Mouse (Mus musculus) retina, postnatal 1 day (tissue): ENCODE data around the gene Med13l.
A peak's percentile ranks its signal among the peaks of the same experiment; 100 is the strongest.

Experiments used
- DNase-seq: peaks from one replicate; pipeline ENCODE4 v3.0.0-alpha.2; 2012

Med13l gene

GRCm38 (mm10) chr5:118595901-118596300 is 35.4 kb downstream of the Med13l start:
- no peak for DNase-seq

DNA sequence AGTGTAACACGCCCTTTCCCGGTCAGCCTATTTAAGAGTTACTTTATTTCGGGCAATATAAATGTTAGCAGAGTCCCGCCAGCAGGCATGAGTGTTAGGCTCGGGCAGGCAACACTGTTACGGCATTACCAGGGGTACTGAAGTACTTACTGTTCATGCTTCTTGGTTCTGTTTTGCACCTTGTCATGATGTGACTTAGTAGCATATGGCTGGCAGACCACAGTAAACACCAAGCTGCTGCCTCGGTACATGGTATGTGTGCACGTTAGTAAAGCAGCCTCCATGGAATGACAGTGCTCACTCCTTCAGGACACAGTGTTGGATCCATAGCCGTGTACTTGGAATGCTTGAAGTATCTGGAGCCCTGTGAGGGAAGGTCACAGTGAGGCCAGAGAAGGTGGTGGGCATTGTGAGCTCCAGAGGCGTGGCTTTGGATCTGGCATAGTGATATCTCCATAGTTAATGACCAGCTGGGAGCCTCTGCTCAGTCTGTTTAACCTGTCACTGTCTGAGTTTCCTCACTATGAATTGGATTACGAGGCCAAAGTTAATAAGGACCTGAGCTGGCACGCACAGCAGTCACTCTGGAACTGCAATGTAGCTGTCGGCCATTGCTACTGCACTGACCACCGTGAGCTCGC is 36.1 kb downstream of the Med13l start:
- no peak for DNase-seq

DNA sequence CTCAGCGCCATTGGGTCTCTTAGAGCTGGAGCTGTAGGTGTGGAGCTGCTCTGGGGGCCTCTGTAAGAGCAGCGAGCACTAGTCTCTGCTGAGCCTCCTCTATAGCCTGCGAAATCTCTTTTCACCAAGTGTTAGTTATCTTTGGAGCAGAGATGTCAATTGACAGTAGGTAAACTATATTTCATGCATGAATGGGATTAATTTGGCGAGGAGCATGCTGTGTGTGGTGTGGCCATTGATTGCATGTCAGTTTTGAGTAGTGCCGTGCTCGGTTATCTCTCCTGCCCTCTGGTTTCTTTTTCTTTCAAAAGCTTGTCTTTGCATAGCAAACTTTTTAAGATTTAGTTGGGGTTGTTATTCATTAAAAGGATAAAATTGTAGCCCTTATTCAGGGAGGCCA is 38.1 kb downstream of the Med13l start:
- DNase-seq, result no peak

GRCm38 (mm10) chr5:118601452-118601851 is 41.0 kb downstream of the Med13l start:
- no peak for DNase-seq

- no peak for DNase-seq
These were observed 42.2 kb downstream of the Med13l start for GRCm38 (mm10) chr5:118602706-118603105.

- no peak for DNase-seq
These were observed 45.1 kb downstream of the Med13l start for GRCm38 (mm10) chr5:118605424-118606067.

GRCm38 (mm10) chr5:118606636-118607035 is 46.2 kb downstream of the Med13l start:
- DNase-seq, result peak; percentile 44

DNA sequence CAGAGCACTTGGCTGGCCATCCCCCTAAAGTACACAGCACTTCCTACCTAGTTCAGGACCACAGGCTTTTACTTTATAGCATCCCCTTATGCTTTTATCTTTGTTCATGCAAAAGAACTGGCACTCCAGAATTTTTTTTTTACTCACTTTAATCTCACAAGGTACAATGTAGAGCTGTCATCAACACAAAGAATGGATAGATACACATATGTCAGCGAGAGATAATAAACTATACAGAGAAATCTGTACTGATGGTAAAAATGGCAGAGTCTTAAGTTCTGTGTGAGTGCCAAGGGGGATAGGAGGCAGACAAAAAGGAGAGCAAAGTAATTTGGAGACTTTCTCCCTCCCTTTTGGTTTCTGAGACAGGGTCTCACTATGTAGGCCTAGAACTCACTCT is 47.4 kb downstream of the Med13l start:
- no peak for DNase-seq

DNA sequence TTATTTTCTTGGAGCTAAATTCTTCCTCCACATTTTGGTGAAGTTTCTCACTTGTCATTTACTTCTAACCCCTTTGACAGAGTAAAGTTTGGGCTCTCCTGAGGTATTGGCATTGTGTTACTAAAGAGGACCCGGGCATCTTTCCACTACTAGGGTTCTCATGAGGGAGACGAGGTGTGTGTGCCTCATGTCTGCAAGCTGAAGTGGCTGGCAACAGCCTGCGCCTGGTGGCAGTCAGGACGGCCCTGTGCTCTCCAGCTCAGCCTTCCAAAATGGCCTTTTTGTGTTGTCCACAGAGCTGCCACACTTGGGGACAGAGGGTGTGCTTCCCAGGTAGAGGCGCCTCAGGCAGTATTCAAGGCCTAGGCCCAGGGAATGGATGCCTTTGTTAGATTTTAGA is 50.0 kb downstream of the Med13l start:
- DNase-seq, result no peak

DNA sequence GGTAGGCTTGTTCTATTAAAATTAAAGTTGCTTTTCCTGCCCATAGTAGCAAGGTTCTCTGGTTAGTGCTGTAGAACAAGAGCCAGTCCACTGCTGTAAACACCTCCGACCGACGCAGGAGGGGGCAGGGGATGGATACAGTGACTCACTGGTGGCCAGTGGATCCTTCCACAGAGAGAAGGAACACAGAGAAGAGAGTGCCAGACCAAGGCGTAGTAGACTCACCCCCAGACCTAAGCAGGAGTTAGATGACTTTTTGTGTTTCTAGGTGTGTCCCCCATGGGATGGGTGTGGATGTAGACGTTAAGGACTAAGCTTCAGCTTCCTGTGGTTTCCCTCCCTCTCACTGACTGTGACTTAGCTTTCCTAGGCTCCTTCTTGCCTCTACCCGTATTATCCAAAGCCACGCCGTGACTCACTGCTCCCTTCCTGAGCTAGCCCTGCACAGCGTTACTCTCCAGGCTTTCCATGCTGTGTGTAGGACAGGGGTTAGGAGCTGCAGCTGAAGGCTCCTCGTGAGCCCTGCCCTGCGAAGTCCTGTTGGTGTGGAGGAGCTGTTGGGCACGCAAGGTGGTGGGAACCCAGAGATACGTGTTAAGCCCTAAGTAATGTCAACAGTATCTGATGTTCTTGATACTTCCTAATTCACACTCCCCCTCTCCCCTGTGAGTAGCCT is 52.6 kb downstream of the Med13l start:
- DNase-seq, result no peak

- no peak for DNase-seq
These were observed 53.2 kb downstream of the Med13l start for GRCm38 (mm10) chr5:118613704-118614103.

DNA sequence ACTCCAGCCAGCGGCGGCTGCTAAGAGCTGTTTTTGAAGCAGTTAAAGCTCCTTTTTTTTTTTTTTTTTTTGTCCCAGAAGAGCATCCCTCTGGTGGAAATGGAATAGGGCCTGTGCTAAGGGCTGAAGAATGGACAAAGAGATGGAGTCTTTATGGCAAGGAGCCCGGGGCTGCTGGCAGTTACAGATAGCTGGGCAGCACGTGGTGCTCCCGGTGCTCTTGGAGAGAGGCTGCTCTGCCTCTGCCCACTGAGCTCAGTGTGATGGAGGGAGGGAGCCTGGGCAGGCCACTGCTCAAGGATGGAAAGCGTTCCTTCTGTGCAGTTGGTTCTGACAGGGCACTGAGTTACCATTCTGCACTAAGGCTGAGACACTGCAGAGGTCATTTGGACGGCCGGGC is 53.6 kb downstream of the Med13l start:
- DNase-seq, result no peak

DNA sequence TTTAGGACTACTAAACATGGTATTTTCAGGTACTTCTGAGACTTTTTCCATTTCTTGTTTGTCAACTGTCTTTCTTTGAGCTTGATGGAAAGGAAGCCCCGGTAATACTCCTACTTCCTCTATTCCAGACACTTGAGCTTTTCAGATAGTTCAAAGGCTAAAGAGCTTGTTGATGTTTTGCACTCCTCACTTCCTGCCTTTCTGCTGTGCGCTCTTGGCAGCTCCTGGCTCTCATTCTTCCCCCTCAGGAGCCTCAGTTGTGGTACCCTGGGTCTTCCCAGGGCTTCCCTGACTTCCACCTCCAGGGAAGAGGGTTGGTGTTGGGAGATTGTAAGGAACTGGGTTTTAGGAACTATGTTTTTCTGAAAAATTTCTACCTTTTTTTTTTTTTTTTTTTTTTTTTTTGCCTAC is 54.1 kb downstream of the Med13l start:
- no peak for DNase-seq

DNA sequence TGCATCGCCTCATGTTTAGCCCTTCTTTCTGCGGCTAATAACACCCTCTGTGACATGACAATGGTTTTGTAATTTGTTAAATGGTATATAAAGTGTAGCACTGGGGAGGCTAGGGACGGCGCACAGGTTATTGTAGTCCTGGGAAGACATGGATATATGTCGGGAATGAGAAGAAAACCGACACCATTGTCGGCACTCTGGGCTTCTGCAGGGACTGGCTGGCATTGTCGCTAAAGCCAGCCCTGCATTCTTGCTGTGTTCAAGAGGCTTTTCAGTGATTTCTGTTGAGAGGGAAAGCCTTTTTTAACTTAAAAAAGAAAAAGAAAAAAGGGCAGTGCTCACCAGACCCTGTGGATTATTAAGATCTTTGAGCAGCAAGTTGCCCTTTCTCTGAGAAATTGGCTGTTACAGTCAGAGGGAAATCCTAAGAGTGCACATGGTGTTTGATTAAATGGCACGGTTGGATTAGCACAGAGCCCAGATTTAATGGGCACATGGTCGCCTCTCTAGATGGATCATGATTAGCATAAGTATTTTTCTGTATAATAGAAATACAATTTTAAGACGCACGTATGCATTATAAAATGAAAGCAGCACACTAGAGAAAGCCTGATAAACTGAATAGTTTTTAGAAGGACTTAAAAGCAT is 58.6 kb downstream of the Med13l start:
- peak; percentile 65 for DNase-seq

DNA sequence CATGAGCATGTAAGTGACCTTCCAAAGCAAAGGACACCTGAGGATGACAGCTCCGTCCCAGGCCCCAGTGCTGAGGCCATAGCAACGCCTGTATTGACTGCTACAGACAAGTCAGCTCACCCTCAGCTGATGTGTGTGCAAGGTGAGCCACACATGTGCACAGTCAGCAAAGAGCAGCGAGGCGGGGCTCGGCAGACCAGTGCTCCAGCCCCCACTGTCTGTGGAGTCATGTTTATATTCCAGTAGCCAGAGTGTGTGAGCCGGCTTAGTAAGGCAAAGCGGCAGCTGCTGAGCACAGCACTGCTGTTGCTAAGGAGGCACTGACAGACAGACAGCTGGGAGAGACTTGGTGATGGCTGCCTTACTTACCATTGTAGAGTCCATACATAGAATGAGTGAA is 59.3 kb downstream of the Med13l start:
- DNase-seq, result peak; percentile 66

GRCm38 (mm10) chr5:118620330-118620910 is 59.9 kb downstream of the Med13l start:
- no peak for DNase-seq

DNA sequence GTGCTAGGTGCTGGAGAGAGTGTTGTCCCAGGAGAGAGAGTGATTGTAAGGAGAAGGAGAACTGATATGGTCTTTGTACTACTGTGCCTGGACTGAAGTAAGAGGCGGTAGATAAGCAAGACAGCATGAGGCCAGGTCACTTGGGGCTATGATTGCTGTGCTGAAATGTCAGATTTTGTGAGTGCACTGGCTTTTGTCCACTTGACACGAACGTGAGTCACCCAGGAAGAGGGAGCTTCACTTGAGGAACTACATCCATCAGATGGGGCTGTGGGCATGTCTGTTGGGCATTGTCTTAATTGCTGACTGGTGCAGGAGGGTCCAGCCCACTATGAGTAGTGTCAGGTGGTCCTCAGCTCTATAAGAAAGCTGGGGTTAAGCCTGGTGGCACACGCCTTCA is 61.4 kb downstream of the Med13l start:
- DNase-seq, result no peak

- DNase-seq, result no peak
These were observed 61.9 kb downstream of the Med13l start for GRCm38 (mm10) chr5:118622346-118622745.

DNA sequence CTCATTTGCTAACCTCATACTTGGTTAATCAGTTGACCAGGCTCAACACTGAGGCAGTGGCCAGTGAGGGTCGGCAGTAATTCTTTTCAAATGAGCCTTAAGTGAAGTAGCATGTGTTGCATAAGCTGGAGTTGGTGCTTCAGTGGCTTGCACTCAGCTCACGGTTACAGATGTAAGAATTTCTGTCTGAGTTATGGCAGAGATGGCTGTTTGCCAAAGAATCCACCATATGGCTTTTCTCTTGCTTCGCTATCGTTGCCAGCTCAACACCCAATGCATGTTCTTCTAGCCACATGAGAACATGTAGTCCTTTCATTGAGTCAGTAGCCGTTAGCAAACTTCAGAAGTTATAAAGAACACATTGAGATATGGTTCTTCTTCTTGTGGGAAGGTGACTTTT is 63.3 kb downstream of the Med13l start:
- no peak for DNase-seq

DNA sequence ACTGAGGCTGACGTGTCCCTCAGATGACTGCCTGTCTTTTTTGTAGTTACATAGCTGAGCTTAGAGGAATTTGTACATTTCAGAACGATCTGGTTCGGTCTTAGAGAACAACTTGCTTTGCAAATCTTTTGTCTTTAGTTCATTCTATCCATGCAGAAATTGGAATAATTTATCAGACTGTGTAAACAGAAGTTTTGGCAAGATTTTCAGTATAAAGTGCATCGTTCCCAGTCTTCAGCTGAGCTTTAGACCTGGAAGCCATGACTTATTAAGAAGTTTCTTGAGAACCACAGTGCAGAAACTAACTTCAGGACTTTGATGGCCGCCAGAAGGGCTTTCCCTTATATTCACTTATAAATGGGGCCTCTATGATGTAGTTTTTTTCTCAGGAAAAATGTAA is 67.2 kb downstream of the Med13l start:
- DNase-seq, result no peak

DNA sequence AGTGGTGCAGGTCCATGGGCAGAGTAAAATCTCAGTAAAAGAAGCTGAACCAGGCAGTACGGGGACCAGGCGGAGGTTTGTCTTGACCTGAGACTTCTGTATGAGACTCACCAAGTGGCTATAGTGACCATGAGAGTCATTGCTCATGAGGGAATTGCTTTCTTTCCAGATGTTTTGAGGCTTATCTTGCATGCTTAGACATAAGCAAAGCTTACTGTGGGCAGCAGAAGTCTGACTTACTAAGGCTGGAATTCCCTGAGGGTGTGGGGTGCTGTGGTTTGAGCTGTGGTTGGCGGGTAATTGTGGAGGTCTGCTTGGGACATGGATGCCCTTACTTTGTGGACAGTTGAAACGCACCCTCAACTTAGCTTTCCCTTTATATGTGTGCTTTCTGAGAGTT is 67.7 kb downstream of the Med13l start:
- DNase-seq, result no peak

GRCm38 (mm10) chr5:118632346-118632745 is 71.9 kb downstream of the Med13l start:
- no peak for DNase-seq

- no peak for DNase-seq
These were observed 72.6 kb downstream of the Med13l start for GRCm38 (mm10) chr5:118633106-118633505.
